Comparison of ENCODE assay signal across 8 mouse cellular contexts in genomic region chr4:28812691-28813289, GRCm38 (mm10). TPM values are rescaled to one million over a fixed set of nuclear protein-coding genes. Genes with fewer than 3 reads are reported as not detected.
DNase-seq lines count a peak whose midpoint lies in the region; ATAC-seq and TF ChIP-seq lines count a peak whose summit lies in the region.

Gene Epha7, plus strand, starts transcription at chr4:28813131.

- peak; percentile 97 to 98 for DNase-seq in adrenal gland, adult (ENCODE audit: inconsistent age in 2 of 2, low spot score in 1 of 2)
- peak; percentile 98 for DNase-seq in gastrocnemius, adult 2 months
- peak; percentile 92 to 97 for DNase-seq in left cerebral cortex, adult 18-20 months (ENCODE audit: low spot score in 2 of 2)
- DNase-seq in lung, postnatal 4 days: peak; percentile 96 to 98
- DNase-seq in retina, postnatal 7 days (ENCODE audit: low read depth, low spot score): peak; percentile 91
- peak; percentile 87 to 96 for DNase-seq in urinary bladder, adult 18-20 months (ENCODE audit: low spot score in 2 of 2)

- H3K4me1 ChIP-seq in cortical plate, adult 2 months (ENCODE audit: control insufficient read depth, insufficient read depth, low read length): no peaks in the 10 kb centered on the region
- H3K4me1 ChIP-seq in hindbrain, embryonic 16.5 days (ENCODE audit: control insufficient read depth, insufficient read depth, low read depth, low read length): no peaks in the 10 kb centered on the region

- peak within 1 kb of the TSS; percentile 82 for H3K27ac ChIP-seq in cortical plate, adult 2 months (ENCODE audit: insufficient read depth, low read length)
- H3K27ac ChIP-seq in gastrocnemius, adult 2 months: peak within 1 kb of the TSS; percentile 78
- H3K27ac ChIP-seq in hindbrain, embryonic 16.5 days (ENCODE audit: low read depth, low read length): peak within 1 kb of the TSS; percentile 94

- no peaks in the 10 kb centered on the region for H3K9me3 ChIP-seq in hindbrain, embryonic 16.5 days (ENCODE audit: control insufficient read depth, low read length)

- WGBS in hindbrain, embryonic 16.5 days: under 1% methylated on average over 48 of the region's 48 CpGs

- TF ChIP-seq CTCF in cortical plate, adult 2 months (IDR thresholded peaks at IDR 0.05; ENCODE audit: extremely low read depth, insufficient read depth, low read length): no peak
- no peak for TF ChIP-seq CTCF in gastrocnemius, adult 2 months (IDR thresholded peaks at IDR 0.05)

- peak within 1 kb of the TSS; percentile 72 for H3K4me2 ChIP-seq in hindbrain, embryonic 16.5 days (ENCODE audit: low read length)

- intact Hi-C loops in gastrocnemius, adult 2 months (cut with DNase I): no loop called here

- no peaks in the 10 kb centered on the region for H3K27me3 ChIP-seq in hindbrain, embryonic 16.5 days (replicated peaks; ENCODE audit: control insufficient read depth, insufficient read depth, low read length)

- TF ChIP-seq POLR2A in cortical plate, adult 2 months (IDR thresholded peaks at IDR 0.05; ENCODE audit: extremely low read depth, insufficient read depth, low read length): peak; percentile 98

- H3K36me3 ChIP-seq in hindbrain, embryonic 16.5 days (ENCODE audit: control insufficient read depth, insufficient read depth, low read length): no peaks in the 10 kb centered on the region

- peak; percentile 99 for ATAC-seq in hindbrain, embryonic 16.5 days

- H3K4me3 ChIP-seq in cortical plate, adult 2 months (ENCODE audit: insufficient read depth, low read length): peak within 1 kb of the TSS; percentile 80
- peak within 1 kb of the TSS; percentile 87 for H3K4me3 ChIP-seq in gastrocnemius, adult 2 months
- H3K4me3 ChIP-seq in hindbrain, embryonic 16.5 days (ENCODE audit: low read length): peak within 1 kb of the TSS; percentile 79

- H3K9ac ChIP-seq in hindbrain, embryonic 16.5 days (ENCODE audit: low read depth, low read length): peak within 1 kb of the TSS; percentile 95

RNA-seq across cellular contexts. Expression of gene Epha7, which starts in this region (rescaled TPM):
- 29.3 and 38.5 TPM in 2 replicates for polyA plus RNA-seq in cortical plate, adult 2 months (2012; rRNA removed)
- 1 to 10 TPM; 1.6 to 2.4 TPM for total RNA-seq in gastrocnemius, adult 2 months (2021)
- 66.6 and 66.8 TPM in 2 replicates for polyA plus RNA-seq in hindbrain, embryonic 16.5 days (2015; fragmentation: Nextera tagmentation; extraction: Ambion mirVana)
- 10 to 100 TPM; 76.5 to 82.0 TPM for total RNA-seq in left cerebral cortex, adult 18-20 months (2021)

Comparison
In these comparisons a context has a peak if more than half of its experiments do, and no peak if none do; other contexts are left out.
1. Peak in every context shown above with its lines: DNase-seq, ATAC-seq, H3K4me3 ChIP-seq and H3K27ac ChIP-seq.
2. RNA of gene Epha7 (total RNA-seq): 76.5 to 82.0 TPM in left cerebral cortex, adult 18-20 months; 1.6 to 2.4 TPM in gastrocnemius, adult 2 months; every median in the first group is over 10 times any median in the second.